Mouse (Mus musculus) embryonic fibroblast, embryonic 13.5 days (primary cell): ENCODE data around the gene Elfn1.

Source experiments
- CTCF ChIP-seq: IDR thresholded peaks from 2 replicates; pipeline ENCODE4 v1.5.1; 2011; ENCODE audit warnings: mild to moderate bottlenecking, control low read depth, low read length, moderate library complexity, borderline replicate concordance; ENCODE audit not compliant: insufficient read depth
- POLR2A ChIP-seq: IDR thresholded peaks from 2 replicates; pipeline ENCODE4 v1.6.1; 2011; ENCODE audit warnings: low read depth, mild to moderate bottlenecking, control low read depth, low read length, moderate library complexity

DNA sequence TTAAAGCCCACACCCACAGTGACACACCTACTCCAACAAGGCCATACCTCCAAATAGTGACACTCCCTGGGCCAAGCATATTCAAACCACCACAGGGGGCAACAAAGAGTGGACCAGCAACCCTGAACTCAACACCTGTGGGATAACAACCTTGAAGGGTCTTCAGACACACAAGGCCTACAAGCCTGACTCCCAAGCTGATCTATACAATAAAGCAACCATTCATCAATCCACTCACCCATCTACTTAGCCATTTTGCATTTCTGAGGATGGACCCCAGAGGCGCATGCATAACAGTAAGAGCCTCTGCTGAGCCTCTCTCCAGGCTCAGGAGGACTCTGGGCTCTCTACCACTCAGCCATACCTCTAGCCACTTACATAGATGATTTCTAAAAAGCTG is 109.2 kb downstream of the Elfn1 start:
- TF ChIP-seq CTCF (no peak), POLR2A (no peak)
